9 mouse cellular contexts compared by ENCODE assay signal in the genomic region with DNA sequence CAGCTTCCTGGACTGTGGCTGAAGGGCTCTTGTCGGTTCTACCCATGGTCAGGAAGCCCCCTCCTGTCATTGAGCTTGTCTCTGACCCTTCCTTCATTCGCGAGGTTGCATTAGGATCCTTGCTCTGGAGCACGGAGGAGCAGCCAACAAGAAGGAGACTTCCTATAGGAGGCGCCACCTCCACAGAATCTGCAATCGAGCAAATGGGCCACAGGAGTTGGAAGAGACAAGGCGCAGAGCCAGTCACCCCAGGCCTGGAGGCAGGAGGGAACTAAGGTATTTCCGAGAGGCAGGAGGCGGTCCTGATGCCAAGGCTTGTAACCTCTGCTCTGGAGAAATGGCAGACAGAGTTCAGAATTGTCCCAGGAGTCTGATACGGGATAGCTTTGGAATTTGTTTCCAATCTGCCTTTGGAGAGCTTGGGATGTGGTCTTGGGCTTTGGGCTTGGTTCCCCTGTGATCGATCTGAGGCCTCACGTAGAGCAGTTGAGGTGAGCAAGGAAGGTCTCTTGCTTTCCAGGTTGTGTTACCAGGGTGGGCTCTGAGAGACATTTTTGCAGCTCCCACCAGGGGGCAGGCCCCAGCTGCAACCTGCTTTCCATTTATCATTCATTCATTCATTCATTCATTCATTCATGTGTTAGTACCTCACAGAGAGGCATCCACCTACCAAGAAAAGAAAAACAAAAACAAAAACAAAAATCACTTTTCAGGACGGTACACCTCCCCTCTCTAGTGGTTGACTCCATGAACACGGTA. TPM values are rescaled to one million over a fixed set of nuclear protein-coding genes. Genes with fewer than 3 reads are reported as not detected.
DNase-seq lines count a peak whose midpoint lies in the region; ATAC-seq lines count a peak whose summit lies in the region.
"Had no signal": no experiment of that assay in that cellular context is flagged by ENCODE, and none has a peak within 500 bp of the region (broad histone marks: within the 10 kb centered on the region; RNA-seq: fewer than 3 reads in every experiment).

No protein-coding gene starts in this region.

- no peak overlapping the region for H3K4me2 ChIP-seq in hindbrain, embryonic 13.5 days
- no peak overlapping the region for H3K4me2 ChIP-seq in hindbrain, embryonic 12.5 days (replicated peaks)

- no peak overlapping the region for H3K27ac ChIP-seq in hindbrain, embryonic 10.5 days
- H3K27ac ChIP-seq in hindbrain, embryonic 13.5 days = no peak overlapping the region
- H3K27ac ChIP-seq in hindbrain, embryonic 12.5 days = no peak overlapping the region
- H3K27ac ChIP-seq: limb, embryonic 13.5 days had no signal

- H3K4me1 ChIP-seq in hindbrain, embryonic 10.5 days (replicated peaks) = peaks cover 46% of the 10 kb centered on the region
- H3K4me1 ChIP-seq in hindbrain, embryonic 13.5 days (replicated peaks) = peaks cover 36% of the 10 kb centered on the region
- H3K4me1 ChIP-seq in hindbrain, embryonic 12.5 days = peaks cover 26% of the 10 kb centered on the region

- 48% methylated on average over 14 of the region's 14 CpGs for WGBS in hindbrain, embryonic 10.5 days
- 54% methylated on average over 14 of the region's 14 CpGs for WGBS in hindbrain, embryonic 13.5 days
- WGBS in hindbrain, embryonic 12.5 days = 53% methylated on average over 14 of the region's 14 CpGs

- H3K9me3 ChIP-seq in hindbrain, embryonic 10.5 days = no peaks in the 10 kb centered on the region
- no peaks in the 10 kb centered on the region for H3K9me3 ChIP-seq in hindbrain, embryonic 13.5 days
- H3K9me3 ChIP-seq in hindbrain, embryonic 12.5 days (replicated peaks) = no peaks in the 10 kb centered on the region
- H3K9me3 ChIP-seq: limb, embryonic 13.5 days had no signal

- no peaks in the 10 kb centered on the region for H3K36me3 ChIP-seq in hindbrain, embryonic 10.5 days
- H3K36me3 ChIP-seq in hindbrain, embryonic 13.5 days = no peaks in the 10 kb centered on the region
- H3K36me3 ChIP-seq in hindbrain, embryonic 12.5 days = no peaks in the 10 kb centered on the region
- H3K36me3 ChIP-seq: limb, embryonic 13.5 days had no signal

- ATAC-seq in hindbrain, embryonic 13.5 days (ENCODE audit: low FRiP score) = no peak
- no peak for ATAC-seq in megakaryocyte, adult 5-6 weeks (ENCODE audit: poor library complexity, severe bottlenecking)
- ATAC-seq in hindbrain, embryonic 12.5 days (ENCODE audit: low FRiP score) = no peak

- peaks cover 52% of the 10 kb centered on the region for H3K27me3 ChIP-seq in hindbrain, embryonic 10.5 days (ENCODE audit: insufficient read depth, poor library complexity, severe bottlenecking)
- peaks cover 17% of the 10 kb centered on the region for H3K27me3 ChIP-seq in hindbrain, embryonic 13.5 days
- peaks cover 38% of the 10 kb centered on the region for H3K27me3 ChIP-seq in hindbrain, embryonic 12.5 days

- peak; percentile 39 for DNase-seq in hindbrain, embryonic 10.5 days (ENCODE audit: low spot score)
- peak; percentile 44 for DNase-seq in right cerebral cortex, adult 18-20 months
- DNase-seq in right cerebral cortex, postnatal 36 days (ENCODE audit: low spot score in 2 of 2) = no peak
- peak; percentile 48 for DNase-seq in embryo, embryonic 9.5 days (ENCODE audit: extremely low spot score)
- peak; percentile 77 for DNase-seq in thymus, postnatal 4 days

- H3K9ac ChIP-seq in hindbrain, embryonic 13.5 days = no peak overlapping the region
- no peak overlapping the region for H3K9ac ChIP-seq in hindbrain, embryonic 12.5 days
- H3K9ac ChIP-seq: limb, embryonic 13.5 days had no signal

- no peak overlapping the region for H3K4me3 ChIP-seq in hindbrain, embryonic 10.5 days
- H3K4me3 ChIP-seq in hindbrain, embryonic 13.5 days = no peak overlapping the region
- H3K4me3 ChIP-seq in hindbrain, embryonic 12.5 days = no peak overlapping the region

RNA-seq across cellular contexts. Expression of a gene that starts 1.5 kb away (rescaled TPM):
- polyA plus RNA-seq in hindbrain, embryonic 10.5 days (2016; fragmentation: Nextera tagmentation; extraction: Ambion mirVana) = 15.0 and 15.6 TPM in 2 replicates
- polyA plus RNA-seq in hindbrain, embryonic 13.5 days (2015; fragmentation: Nextera tagmentation; extraction: Ambion mirVana) = 26.1 and 26.9 TPM in 2 replicates
- total RNA-seq in megakaryocyte, adult 5-6 weeks (2015) = 3.7 and 4.9 TPM in 2 replicates
- 13.3 and 17.8 TPM in 2 replicates for total RNA-seq in megakaryocyte, adult 5-6 weeks (2017)
- polyA plus RNA-seq in hindbrain, embryonic 12.5 days (2016; fragmentation: Nextera tagmentation; extraction: Ambion mirVana) = 28.3 and 28.5 TPM in 2 replicates

RNA-seq across cellular contexts. Expression of a gene that starts 59.1 kb away (rescaled TPM):
- 2.4 and 3.1 TPM in 2 replicates for polyA plus RNA-seq in hindbrain, embryonic 10.5 days (2016; fragmentation: Nextera tagmentation; extraction: Ambion mirVana)
- polyA plus RNA-seq in hindbrain, embryonic 13.5 days (2015; fragmentation: Nextera tagmentation; extraction: Ambion mirVana) = 4.3 and 4.7 TPM in 2 replicates
- total RNA-seq in megakaryocyte, adult 5-6 weeks (2015) = 248 and 296 TPM in 2 replicates
- total RNA-seq in megakaryocyte, adult 5-6 weeks (2017) = 242 and 257 TPM in 2 replicates
- 3.1 and 4.6 TPM in 2 replicates for polyA plus RNA-seq in hindbrain, embryonic 12.5 days (2016; fragmentation: Nextera tagmentation; extraction: Ambion mirVana)

RNA-seq across cellular contexts. Expression of a gene that starts 59.1 kb away (rescaled TPM):
- polyA plus RNA-seq in hindbrain, embryonic 10.5 days (2016; fragmentation: Nextera tagmentation; extraction: Ambion mirVana) = 0.95 and 1.1 TPM in 2 replicates
- 0.75 and 0.79 TPM in 2 replicates for polyA plus RNA-seq in hindbrain, embryonic 13.5 days (2015; fragmentation: Nextera tagmentation; extraction: Ambion mirVana)
- 115 and 116 TPM in 2 replicates for total RNA-seq in megakaryocyte, adult 5-6 weeks (2015)
- 21.3 and 21.8 TPM in 2 replicates for total RNA-seq in megakaryocyte, adult 5-6 weeks (2017)
- polyA plus RNA-seq in hindbrain, embryonic 12.5 days (2016; fragmentation: Nextera tagmentation; extraction: Ambion mirVana) = 1.2 TPM in 2 replicates

Comparison
In these comparisons a context has a peak if more than half of its experiments do, and no peak if none do; other contexts are left out.
1. DNase-seq: peak in hindbrain, embryonic 10.5 days (single experiment), right cerebral cortex, adult 18-20 months (single experiment), embryo, embryonic 9.5 days (single experiment) and thymus, postnatal 4 days (single experiment); none in right cerebral cortex, postnatal 36 days (0 of 2).